Mouse (Mus musculus): Measurements from ENCODE around the gene Olfr1256.
A peak's percentile ranks its signal among the peaks of the same experiment; 100 is the strongest.

Olfr1256 gene

GRCm38 (mm10) chr2:89841455-89841854, at the start of gene Olfr1256:
Gene Olfr1256 (minus strand): TSS chr2:89841555.
- no peak for DNase-seq (ENCODE audit: low read depth, low spot score)

DNA sequence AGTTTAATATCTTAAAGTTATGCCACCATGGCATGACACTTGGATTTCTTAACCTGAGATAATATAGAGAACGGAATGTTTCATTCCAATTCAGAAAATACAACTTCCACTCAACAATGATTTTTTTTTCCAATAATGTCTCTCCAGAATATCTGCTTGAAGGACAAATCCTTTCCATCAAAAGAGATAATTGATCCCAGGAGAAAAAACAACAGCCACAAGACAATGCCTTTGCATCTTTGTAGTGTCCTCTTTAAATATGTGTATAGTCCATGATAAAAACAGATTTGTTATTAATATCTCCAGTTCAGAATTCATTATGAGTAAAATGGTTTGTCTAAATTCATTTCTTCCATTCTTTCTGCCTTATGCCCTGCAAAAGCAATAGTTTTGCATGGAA, 36.8 kb upstream of the Olfr1256 start, which contains the start of gene Olfr1257:
Olfr1257 (plus strand) TSS at position 301 of the 400 bp plus-strand sequence.
- no peak for DNase-seq (ENCODE audit: low read depth, low spot score)

- no peak for DNase-seq (ENCODE audit: low read depth, low spot score)
Observed at GRCm38 (mm10) chr2:89849230-89849629, 7.9 kb upstream of the Olfr1256 start.

DNA sequence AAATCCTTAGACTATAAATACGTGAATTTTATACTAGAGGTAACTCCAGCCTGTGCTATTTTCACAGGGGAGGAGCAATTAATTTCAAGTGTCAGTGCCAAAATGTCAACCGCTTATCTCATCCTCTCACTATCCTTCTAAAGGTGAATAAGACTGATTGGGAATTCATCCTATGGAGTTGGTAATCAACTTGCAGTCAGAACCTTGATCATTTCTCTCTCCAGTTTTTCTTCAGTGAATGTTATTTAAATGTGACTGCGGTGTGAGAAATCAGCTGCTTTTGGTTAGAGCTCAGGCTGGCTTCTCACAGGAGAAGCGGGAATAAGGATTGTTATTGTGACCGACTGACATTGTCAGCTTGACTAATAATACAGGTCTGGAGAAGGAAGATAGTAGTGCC, 6.8 kb upstream of the Olfr1256 start, which contains the start of gene Olfr48:
Olfr48 (minus strand) TSS at position 101 of the 400 bp plus-strand sequence.
- no peak for DNase-seq (ENCODE audit: low read depth, low spot score)

GRCm38 (mm10) chr2:89820216-89820615, 21.1 kb downstream of the Olfr1256 start:
- DNase-seq (ENCODE audit: low read depth, low spot score), result no peak

DNA sequence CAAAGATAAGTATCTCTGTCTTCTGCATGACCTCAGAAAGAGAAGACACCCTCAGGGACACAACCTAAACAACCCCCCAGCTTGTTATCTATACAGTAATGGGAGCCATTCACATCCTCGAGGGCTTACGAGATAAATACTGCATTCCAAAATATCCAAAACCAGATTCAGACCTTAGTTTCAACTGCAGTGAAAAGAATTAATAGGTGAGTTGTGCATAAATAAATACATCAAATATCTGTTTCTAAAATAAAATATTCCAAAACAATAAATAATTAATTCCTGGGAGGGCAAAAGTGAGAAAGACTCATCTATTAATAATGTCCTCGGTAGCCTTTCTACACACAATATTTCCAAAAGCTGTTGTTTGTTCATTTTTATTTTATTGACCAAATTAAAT, 29.6 kb downstream of the Olfr1256 start, which contains the start of gene Olfr1255:
Olfr1255 (plus strand) TSS at position 301 of the 400 bp plus-strand sequence.
- no peak for DNase-seq (ENCODE audit: low read depth, low spot score)

DNA sequence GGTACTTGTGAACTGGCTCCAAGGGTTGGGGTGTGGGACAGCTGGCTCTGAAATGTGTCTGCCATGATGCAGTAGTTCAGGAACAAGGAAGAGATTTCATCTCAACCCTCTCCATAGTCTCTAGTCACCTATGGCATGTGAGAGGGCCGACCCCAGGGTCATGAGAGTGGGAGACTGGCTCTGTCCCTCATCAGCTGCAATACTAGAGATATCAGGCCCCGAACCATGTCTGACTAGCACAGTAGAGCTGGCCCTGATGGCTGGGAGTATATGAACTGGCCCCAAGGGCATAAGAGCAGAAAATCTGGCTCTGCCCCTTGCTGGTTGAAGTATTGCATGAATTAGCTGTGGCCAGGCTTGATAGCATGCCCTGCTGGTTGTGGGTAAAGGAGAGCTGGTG, 30.6 kb downstream of the Olfr1256 start:
- DNase-seq (ENCODE audit: low read depth, low spot score), result no peak

- DNase-seq (ENCODE audit: low read depth, low spot score), result peak; percentile 5
Observed at GRCm38 (mm10) chr2:89799583-89799982, 41.8 kb downstream of the Olfr1256 start.

DNA sequence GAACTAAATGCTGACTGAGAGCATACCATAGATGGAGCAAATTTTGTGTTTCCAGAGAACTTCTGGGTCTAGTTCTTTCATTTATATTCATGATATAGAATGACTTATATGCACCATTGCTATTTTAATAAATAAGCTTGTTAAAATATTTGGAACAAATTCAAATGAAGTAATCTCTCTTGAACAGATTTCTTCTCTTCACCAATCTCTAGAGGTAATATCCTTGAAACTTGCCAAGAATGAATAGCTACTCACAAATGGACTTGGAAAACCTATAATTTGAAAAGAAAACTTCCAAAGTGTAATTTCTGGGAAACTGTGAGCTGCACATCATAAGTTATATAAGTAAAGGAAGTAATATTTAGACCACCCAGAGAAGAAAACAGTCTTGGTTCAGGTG, 47.8 kb downstream of the Olfr1256 start, which contains the start of gene Olfr1254:
Olfr1254 (minus strand) TSS at position 101 of the 400 bp plus-strand sequence.
- no peak for DNase-seq (ENCODE audit: low read depth, low spot score)
